Mouse (Mus musculus) ES-E14 (cell line): Measurements from ENCODE around the gene Prg2.

Experiments used
- CHD2 ChIP-seq: IDR thresholded peaks from 2 replicates; pipeline ENCODE4 v1.6.1; 2014; ENCODE audit warnings: mild to moderate bottlenecking, low read depth, low read length, inconsistent platforms
- HCFC1 ChIP-seq: IDR thresholded peaks from 2 replicates; pipeline ENCODE4 v1.6.1; 2012; ENCODE audit warnings: low read length, inconsistent platforms, borderline replicate concordance; ENCODE audit not compliant: insufficient read depth
- MAFK ChIP-seq: IDR thresholded peaks from 2 replicates; pipeline ENCODE4 v1.6.1; 2014; ENCODE audit warnings: mild to moderate bottlenecking, low read depth, low read length, inconsistent platforms; ENCODE audit not compliant: insufficient read depth
- ZC3H11A ChIP-seq: IDR thresholded peaks from 2 replicates; pipeline ENCODE4 v1.6.1; 2012; ENCODE audit warnings: low read depth, mild to moderate bottlenecking, inconsistent platforms, low read length, borderline replicate concordance
- ZNF384 ChIP-seq: IDR thresholded peaks from 2 replicates; pipeline ENCODE4 v1.6.1; 2012; ENCODE audit warnings: low read depth, low read length, inconsistent platforms

- TF ChIP-seq ZNF384 (no peak), ZC3H11A (no peak), HCFC1 (no peak), MAFK (no peak), CHD2 (no peak)
These were observed 24.8 kb upstream of the Prg2 start for GRCm38 (mm10) chr2:84955435-84955834.
